Mouse (Mus musculus) limb, embryonic 14.5 days (tissue): ENCODE data around the gene Pnmal1. TPM values are rescaled to one million over a fixed set of nuclear protein-coding genes. Genes with fewer than 3 reads are reported as not detected.

Experiments
- ATAC-seq: fragments of 200-750 bp; cut with Nextera tagmentation; 2 replicates; pipeline ENCODE4 v1.8.0; 2017; ENCODE audit warnings: low read depth, moderate number of reproducible peaks, moderate TSS enrichment; ENCODE audit not compliant: low FRiP score
- DNase-seq: peaks from one replicate; pipeline ENCODE4 v3.0.0-alpha.2; 2015; ENCODE audit warnings: low spot score
- H3K27ac ChIP-seq: fragments of 300-500 bp; sonication (generic); replicated peaks from 2 replicates; pipeline ENCODE4 v1.5.1; 2014; ENCODE audit warnings: low read depth, mild to moderate bottlenecking, low read length, moderate library complexity, mixed read lengths
- H3K27me3 ChIP-seq: fragments of 300-500 bp; sonication (generic); 2 replicates; pipeline ENCODE4 v1.6.1; 2014; ENCODE audit warnings: low read length, mixed read lengths; ENCODE audit not compliant: control insufficient read depth, insufficient read depth
- H3K36me3 ChIP-seq: fragments of 300-500 bp; sonication (generic); 2 replicates; pipeline ENCODE4 v1.6.1; 2014; ENCODE audit warnings: mild to moderate bottlenecking, low read length, moderate library complexity, mixed read lengths; ENCODE audit not compliant: control insufficient read depth, insufficient read depth
- H3K4me1 ChIP-seq: fragments of 300-500 bp; sonication (generic); 2 replicates; pipeline ENCODE4 v1.6.1; 2014; ENCODE audit warnings: antibody characterized with exemption, low read length, mixed read lengths; ENCODE audit not compliant: control insufficient read depth, insufficient read depth
- H3K4me2 ChIP-seq: fragments of 300-500 bp; sonication (generic); replicated peaks from 2 replicates; pipeline ENCODE4 v1.6.1; 2014; ENCODE audit warnings: low read depth, mild to moderate bottlenecking, low read length, moderate library complexity; ENCODE audit not compliant: severe bottlenecking
- H3K4me3 ChIP-seq: fragments of 300-500 bp; sonication (generic); replicated peaks from 2 replicates; pipeline ENCODE4 v1.5.1; 2014; ENCODE audit warnings: low read length
- H3K9ac ChIP-seq: fragments of 300-500 bp; sonication (generic); 2 replicates; pipeline ENCODE4 v1.6.1; 2014; ENCODE audit warnings: mild to moderate bottlenecking, low read depth, low read length, moderate library complexity; ENCODE audit not compliant: severe bottlenecking
- H3K9me3 ChIP-seq: fragments of 300-500 bp; sonication (generic); 2 replicates; pipeline ENCODE4 v1.6.1; 2016; ENCODE audit warnings: low read length; ENCODE audit not compliant: control insufficient read depth
- POLR2A ChIP-seq: fragments of 200-500 bp; IDR thresholded peaks from 2 replicates; pipeline ENCODE4 v1.8.0; 2012; ENCODE audit warnings: inconsistent platforms, mild to moderate bottlenecking, moderate library complexity, borderline replicate concordance; ENCODE audit not compliant: insufficient read depth, insufficient read length; ENCODE audit errors: extremely low read depth
- WGBS: fragments of 180-500 bp; shearing (Covaris S2); extraction: QIAGEN DNeasy Blood & Tissue Kit; methylation state at CpG from one replicate; pipeline ENCODE4 v1.1.7; 2014; 5-methylcytosine and 5-hydroxymethylcytosine counted together
- polyA plus RNA-seq, 2 experiments: library from polyadenylated mRNA; depleted of rRNA in 1 of 2; stranded (reverse) in 1 of 2; unstranded in 1 of 2; fragments of >200 nt; fragmentation: Nextera tagmentation in 1 of 2; extraction: Ambion mirVana in 1 of 2; gene quantifications; 2 replicates each; pipeline versions ENCODE4 v1.2.1 to v1.2.3; 2012 to 2014

Gene Pnmal1
- polyA plus RNA-seq, 2 experiments = 0.43 to 0.49 TPM

DNA sequence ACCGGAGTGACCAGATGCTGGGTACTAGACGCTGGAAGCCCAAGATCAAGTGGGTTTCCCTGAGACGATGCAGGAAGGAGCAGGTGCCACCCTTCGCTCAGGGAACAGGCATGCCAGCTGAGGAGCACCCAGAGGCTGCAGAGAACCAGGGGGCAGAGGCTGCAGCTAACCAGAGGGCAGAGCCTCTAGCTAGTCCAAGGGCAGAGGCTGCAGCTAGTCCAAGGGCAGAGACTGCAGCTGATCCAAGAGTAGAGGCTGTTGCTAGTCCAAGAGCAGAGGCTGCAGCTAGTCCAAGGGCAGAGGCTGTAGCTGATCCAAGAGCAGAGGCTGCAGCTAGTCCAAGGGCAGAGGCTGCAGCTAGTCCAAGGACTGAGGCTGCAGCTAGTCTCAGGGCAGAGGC is 35.9 kb downstream of the Pnmal1 start:
- no peak overlapping the region for H3K27ac ChIP-seq
- WGBS = 79% methylated on average over 4 of the region's 4 CpGs
- TF ChIP-seq POLR2A = no peak
- peak overlapping the region; percentile 75 for H3K4me3 ChIP-seq
- peak overlapping the region; percentile 85 for H3K9ac ChIP-seq
- H3K4me2 ChIP-seq = peak overlapping the region; percentile 86
- ATAC-seq (no peak), DNase-seq (no peak)
- no peaks in the 10 kb centered on the region for H3K9me3 ChIP-seq
- H3K27me3 ChIP-seq = no peaks in the 10 kb centered on the region
- H3K36me3 ChIP-seq = peaks cover 34% of the 10 kb centered on the region
- peaks cover 47% of the 10 kb centered on the region for H3K4me1 ChIP-seq

DNA sequence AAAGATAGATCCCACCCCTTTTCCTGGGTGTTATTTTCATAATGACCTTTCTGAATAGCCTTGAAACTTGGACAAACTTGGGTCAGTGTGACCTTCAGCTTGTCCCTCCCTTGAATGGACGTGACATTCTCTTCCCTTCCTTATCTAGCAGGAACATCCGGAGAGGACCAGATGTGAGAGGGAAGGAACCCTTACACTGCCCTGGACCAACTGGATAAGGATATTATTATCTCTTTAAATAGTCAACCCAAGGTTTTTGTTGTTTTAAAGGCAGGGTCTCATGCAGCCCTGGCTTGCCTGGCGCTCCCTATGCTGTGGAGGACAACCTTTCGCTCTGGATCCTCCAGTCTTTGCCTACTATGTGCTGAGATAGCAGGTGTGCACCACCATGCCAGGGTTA is 39.8 kb downstream of the Pnmal1 start:
- 72% methylated on average over 4 of the region's 4 CpGs for WGBS
- no peak overlapping the region for H3K9ac ChIP-seq
- no peak overlapping the region for H3K4me2 ChIP-seq
- peaks cover 54% of the 10 kb centered on the region for H3K36me3 ChIP-seq
- no peaks in the 10 kb centered on the region for H3K27me3 ChIP-seq
- H3K9me3 ChIP-seq = no peaks in the 10 kb centered on the region
- peaks cover 22% of the 10 kb centered on the region for H3K4me1 ChIP-seq
- no peak for DNase-seq
- ATAC-seq = no peak
- no peak overlapping the region for H3K27ac ChIP-seq
- no peak overlapping the region for H3K4me3 ChIP-seq
- no peak for TF ChIP-seq POLR2A

- H3K27ac ChIP-seq = no peak overlapping the region
- H3K36me3 ChIP-seq = peaks cover 58% of the 10 kb centered on the region
- H3K9me3 ChIP-seq = no peaks in the 10 kb centered on the region
- H3K4me2 ChIP-seq = no peak overlapping the region
- H3K9ac ChIP-seq = no peak overlapping the region
- no peak overlapping the region for H3K4me3 ChIP-seq
- 28% methylated on average over 4 of the region's 4 CpGs for WGBS
- H3K27me3 ChIP-seq = no peaks in the 10 kb centered on the region
- DNase-seq = peak; percentile 78
- no peak for TF ChIP-seq POLR2A
- H3K4me1 ChIP-seq = peaks cover 21% of the 10 kb centered on the region
- 0 out of 2 replicates have a peak, but pooled peaks have one; percentile 1 for ATAC-seq
These were observed 40.2 kb downstream of the Pnmal1 start for GRCm38 (mm10) chr7:16999650-17000049.

DNA sequence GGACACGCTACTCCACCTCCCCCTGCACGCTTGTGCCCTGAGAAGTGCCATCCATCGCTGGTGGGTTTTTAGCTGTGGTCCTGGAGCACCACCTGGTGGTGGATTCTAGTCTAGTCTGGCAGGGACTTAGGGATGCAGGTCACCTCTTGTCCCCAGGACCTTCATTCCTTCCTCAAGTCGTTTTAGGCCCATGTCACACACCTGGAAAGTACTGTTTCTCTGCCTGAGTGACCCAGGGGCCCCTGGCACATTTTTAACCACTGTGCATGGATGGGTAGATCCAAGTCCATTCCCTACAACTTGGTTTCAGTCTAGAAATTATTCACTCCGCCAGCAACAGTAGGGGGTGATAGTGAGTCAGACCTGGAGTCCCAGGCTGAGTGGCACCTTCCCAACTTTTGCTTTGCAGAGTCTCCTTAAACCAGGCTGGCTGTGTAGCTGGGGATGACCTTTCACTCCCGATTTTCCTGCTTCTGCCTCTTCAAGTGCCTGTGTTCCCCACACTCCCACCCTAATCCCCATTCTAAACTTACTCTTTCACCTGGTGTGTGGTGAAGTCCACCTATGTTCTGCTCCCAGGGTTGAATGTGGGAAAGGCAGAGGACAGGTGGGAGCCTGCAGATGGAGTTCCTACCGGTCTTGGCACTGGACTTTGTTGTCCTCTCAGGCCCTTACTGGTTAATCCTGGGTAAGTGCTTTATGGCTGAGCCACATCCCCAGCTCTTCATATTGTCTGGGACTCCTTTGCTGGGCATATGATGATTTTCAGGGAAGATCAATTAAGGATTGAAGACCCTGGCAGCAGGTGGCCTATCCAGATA is 43.1 kb downstream of the Pnmal1 start:
- WGBS = 9% methylated on average over 7 of the region's 7 CpGs
- Histone ChIP-seq H3K36me3 (peaks cover 78% of the 10 kb centered on the region), H3K9ac (no peak overlapping the region), H3K4me2 (no peak overlapping the region), H3K27ac (no peak overlapping the region), H3K4me3 (no peak overlapping the region), H3K27me3 (no peaks in the 10 kb centered on the region), H3K9me3 (no peaks in the 10 kb centered on the region), H3K4me1 (no peaks in the 10 kb centered on the region)
- ATAC-seq (peak; percentile 67), DNase-seq (peak; percentile 85)
- no peak for TF ChIP-seq POLR2A

DNA sequence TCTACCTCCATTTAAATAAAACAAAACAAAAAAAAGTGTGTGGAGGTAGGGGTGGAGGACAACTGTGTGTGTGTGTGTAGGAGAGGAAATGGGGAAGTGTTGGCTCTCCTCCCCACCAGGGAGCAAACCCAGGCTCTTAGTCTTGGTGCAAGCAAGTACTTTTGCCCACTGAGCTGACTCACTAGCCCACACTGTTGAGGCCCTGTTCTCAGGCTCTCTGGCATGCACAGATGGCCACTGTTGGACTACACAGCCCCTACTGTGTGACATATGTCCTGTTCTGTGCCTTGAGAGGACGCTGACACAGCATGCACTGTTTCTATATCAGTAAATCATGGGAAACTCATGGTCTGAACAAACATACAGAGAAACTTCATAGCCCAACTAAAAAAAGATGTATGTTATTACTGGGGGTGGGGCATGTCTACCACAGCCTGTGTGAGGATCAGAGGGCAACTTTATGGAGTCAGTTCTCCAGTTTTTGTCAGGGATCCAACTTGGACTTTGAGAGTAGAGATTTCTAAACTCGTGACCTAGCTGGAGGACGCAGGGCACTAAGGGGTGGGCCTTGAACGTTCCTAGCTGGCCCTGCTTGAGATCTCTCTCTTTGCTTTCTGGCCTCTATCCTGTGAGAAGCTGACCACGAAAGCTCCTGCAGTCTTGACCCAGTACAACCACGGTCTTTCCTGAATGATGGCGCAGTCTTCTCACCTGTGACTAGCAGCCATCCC is 43.9 kb downstream of the Pnmal1 start:
- no peak for DNase-seq
- Histone ChIP-seq H3K4me2 (no peak overlapping the region), H3K9me3 (no peaks in the 10 kb centered on the region), H3K9ac (no peak overlapping the region), H3K27ac (no peak overlapping the region), H3K4me1 (no peaks in the 10 kb centered on the region), H3K4me3 (no peak overlapping the region), H3K27me3 (no peaks in the 10 kb centered on the region), H3K36me3 (peaks cover 78% of the 10 kb centered on the region)
- TF ChIP-seq POLR2A = no peak
- ATAC-seq = no peak
- 77% methylated on average over 7 of the region's 7 CpGs for WGBS
